Mouse (Mus musculus) megakaryocyte progenitor cell, adult 5-6 weeks (primary cell): ENCODE measurements around the gene Krt25. TPM values are rescaled to one million over a fixed set of nuclear protein-coding genes. Genes with fewer than 3 reads are reported as not detected.

Experiments used
- ATAC-seq: replicated peaks from 2 replicates; pipeline ENCODE4 v1.8.0; 2016; ENCODE audit warnings: mild to moderate bottlenecking, moderate TSS enrichment, inconsistent platforms; ENCODE audit not compliant: poor library complexity
- total RNA-seq, 2 experiments: library from RNA; stranded (forward) in 1 of 2; stranded (reverse) in 1 of 2; fragments of 157-497, 149-512 nt in 1 of 2; fragments of 200-1000 nt in 1 of 2; gene quantifications; 2 replicates each; pipeline versions ENCODE4 v1.2.3 to v1.2.4; 2015 to 2017

Krt25 gene
- not detected in 2 replicates for total RNA-seq (2015)
- not detected in 2 replicates for total RNA-seq (2017)

DNA sequence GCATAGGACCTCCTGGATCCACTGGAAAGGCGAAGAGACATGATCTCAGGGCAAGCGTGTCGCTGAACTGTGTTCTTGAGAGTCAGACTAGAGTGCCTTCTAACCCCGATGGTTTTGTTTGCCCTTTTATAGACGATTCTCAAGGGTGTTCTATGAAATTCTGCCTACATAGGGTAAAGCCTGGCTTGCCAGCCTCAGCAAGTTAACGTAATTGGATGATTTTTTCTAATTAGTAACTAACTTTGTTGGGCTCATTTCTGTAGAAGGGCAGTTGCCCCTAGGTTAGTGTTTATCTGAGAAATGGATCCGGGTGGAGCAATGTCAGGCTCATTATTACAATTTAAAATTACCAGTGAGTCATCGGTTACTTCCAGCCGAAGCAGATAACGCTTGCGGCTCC is at the start of gene Krt25:
Gene Krt25 (minus strand): TSS at position 101 of the 400 bp plus-strand sequence.
- no peak for ATAC-seq

GRCm38 (mm10) chr11:99369853-99370451 is 47.2 kb upstream of the Krt25 start:
- peak; percentile 72 for ATAC-seq

GRCm38 (mm10) chr11:99369229-99369628 is 46.5 kb upstream of the Krt25 start:
- ATAC-seq = no peak

DNA sequence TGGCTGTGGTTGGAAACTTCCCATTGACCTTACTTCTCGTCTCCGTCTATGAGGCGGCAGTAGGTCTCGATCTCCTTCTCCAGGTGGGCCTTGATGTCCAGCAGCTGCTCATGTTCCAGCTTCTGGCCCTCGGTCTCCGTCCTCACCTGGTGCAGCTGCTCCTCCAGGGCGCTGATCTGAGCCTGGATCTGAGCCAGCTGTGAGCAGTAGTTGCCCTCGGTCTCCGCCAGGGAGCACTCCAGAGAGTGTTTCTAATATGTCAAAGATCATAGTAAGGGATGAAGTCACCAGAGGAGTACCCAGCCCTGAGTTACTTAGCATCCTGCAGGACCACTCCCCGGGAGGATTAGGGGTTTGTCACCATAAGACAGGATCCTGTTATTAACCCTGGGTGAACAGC is 44.0 kb upstream of the Krt25 start:
- 0 out of 2 replicates have a peak, but pooled peaks have one; percentile 34 for ATAC-seq

- ATAC-seq = 0 out of 2 replicates have a peak, but pooled peaks have one; percentile 42
Measured at GRCm38 (mm10) chr11:99364412-99364811, 41.7 kb upstream of the Krt25 start.

DNA sequence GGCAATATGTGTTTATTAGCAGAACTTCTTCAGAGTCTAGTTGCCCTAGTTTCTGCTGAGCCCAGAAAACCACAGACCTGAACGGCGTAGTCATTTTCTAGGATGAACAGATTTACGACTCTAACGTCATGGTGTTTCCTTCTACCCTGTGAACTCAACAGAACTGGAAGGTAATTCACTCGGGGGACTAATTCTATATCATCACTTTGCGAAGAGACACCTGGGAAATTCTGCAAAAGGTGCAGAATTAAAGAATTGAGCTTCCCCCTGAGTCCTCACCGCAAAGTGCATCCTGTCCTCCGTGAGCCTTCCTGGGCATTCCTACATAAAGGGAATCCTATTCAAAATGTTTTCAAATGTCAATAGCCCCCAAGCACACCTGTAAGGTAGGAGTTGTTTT is 38.7 kb upstream of the Krt25 start:
- ATAC-seq = no peak

GRCm38 (mm10) chr11:99351004-99351403 is 28.3 kb upstream of the Krt25 start, which contains the start of gene Krt27:
Krt27 (minus strand) TSS chr11:99351104.
- ATAC-seq = no peak

GRCm38 (mm10) chr11:99339299-99339847 is 16.6 kb upstream of the Krt25 start:
- ATAC-seq = no peak

DNA sequence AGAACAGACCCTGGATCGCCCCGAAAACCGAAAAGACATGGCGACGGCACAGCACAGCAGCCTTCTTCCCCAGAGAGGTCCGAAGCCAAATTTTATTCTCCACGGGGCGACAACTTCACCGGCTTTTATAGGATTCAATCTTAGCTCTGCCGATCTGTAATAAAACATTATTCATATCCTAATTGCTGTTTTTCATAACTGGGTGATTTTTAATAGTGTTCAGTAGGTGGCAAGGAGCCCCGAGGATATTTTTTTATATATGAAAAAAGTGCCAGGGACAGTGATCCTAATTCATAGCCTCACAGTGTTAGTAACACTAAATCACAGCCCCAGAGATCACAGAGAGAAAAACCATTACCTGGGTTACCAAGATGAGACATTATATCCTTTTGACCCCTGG is 15.1 kb upstream of the Krt25 start, which contains the start of gene Krt26:
Gene Krt26 (minus strand): TSS at position 101 of the 400 bp plus-strand sequence.
- ATAC-seq = no peak

DNA sequence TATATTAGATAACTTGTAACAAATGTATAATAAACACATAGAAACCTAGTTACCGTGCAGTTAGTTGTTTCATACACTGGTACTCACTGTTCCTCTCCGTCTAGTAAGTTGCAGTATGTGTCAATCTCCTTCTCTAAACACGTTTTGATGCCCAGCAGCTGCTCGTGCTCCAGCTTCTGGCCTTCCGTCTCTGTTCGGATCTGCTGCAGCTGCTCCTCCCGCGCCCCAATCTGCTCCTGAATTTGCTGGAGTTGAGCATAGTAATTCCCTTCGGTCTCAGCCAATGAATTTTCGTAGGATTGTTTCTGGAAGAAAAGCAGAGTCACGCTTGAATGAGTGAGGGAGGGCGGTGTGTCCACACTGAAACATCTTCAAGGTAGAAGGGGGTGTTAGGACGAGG is 10.7 kb upstream of the Krt25 start:
- no peak for ATAC-seq

- no peak for ATAC-seq
Measured at GRCm38 (mm10) chr11:99329655-99330054, 6.9 kb upstream of the Krt25 start.

DNA sequence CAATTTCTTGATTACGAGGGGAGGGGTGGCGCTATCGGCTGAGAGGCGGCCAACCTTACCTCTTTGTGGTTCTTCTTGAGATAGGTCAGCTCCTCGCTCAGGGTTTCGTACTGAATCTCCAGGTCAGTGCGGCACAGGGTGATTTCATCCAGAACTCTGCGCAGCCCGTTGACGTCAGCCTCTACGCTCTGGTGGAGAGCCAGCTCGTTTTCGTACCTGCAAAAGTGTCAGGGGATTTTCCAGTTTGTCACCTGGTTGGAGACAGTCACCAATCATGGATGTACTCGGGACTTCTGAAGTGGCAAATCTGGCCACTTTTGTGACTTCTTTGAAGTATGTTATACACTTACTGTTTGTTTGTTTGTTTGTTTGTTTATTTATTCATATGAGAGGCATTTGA is 1.7 kb downstream of the Krt25 start:
- ATAC-seq = no peak

DNA sequence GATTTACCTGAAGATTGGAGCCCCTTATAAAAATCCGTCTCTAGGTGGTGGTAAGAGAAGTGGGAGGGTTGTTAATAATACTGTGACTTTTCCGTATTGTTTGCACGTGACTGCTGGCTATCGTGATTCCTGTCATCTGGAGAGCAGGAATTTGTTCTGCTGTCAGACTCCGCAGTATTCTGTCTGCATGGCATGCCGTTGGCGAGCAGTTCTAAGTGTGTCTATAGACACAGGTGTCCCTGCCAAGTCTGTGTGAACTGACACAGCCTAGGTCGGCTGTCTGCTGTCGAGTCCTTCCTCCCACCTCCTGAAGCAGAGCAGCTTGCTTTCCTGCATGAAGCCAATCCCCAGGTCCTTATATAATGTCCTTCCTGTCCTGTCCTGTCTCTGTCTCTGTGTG is 3.6 kb downstream of the Krt25 start:
- no peak for ATAC-seq

- no peak for ATAC-seq
Measured at GRCm38 (mm10) chr11:99316543-99316942, 6.2 kb downstream of the Krt25 start.

DNA sequence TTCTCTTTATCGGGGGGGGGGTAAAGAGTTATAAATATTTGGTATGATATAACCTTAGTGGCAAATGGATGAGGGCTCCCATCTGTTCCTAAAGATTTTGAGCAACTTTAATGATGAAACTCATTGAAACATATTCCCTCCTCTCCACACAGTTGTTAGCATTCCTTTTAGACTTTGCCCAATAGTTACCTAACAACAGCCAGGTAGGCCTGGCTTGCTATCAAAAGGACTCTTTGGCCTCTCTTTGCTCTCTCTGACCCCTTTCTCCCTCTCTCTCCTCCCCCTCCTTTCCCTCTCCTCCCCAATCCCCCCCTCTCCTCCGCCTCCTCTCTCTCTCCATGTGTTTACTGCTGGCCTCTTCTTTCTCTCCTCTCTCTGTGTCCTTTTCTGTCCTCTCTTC is 8.2 kb downstream of the Krt25 start:
- ATAC-seq = no peak

DNA sequence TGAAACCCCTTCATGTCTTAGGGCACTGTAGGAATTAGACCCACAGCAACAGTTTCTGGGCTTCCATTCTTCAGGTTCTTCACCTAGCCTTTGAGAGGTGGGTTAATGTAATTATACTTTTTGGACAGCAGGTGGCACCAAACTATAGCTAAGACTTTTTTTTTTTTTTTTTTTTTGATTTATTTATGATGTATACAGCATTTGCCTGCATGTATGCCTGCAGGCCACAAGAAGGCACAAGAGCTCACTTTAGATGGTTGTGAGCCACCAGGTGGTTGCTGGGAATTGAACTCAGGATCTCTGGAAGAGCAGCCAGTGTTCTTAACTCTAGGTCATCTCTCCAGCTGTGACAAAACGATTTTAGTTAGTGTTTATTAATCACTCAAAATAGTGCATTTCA is 11.9 kb downstream of the Krt25 start:
- peak; percentile 78 for ATAC-seq

DNA sequence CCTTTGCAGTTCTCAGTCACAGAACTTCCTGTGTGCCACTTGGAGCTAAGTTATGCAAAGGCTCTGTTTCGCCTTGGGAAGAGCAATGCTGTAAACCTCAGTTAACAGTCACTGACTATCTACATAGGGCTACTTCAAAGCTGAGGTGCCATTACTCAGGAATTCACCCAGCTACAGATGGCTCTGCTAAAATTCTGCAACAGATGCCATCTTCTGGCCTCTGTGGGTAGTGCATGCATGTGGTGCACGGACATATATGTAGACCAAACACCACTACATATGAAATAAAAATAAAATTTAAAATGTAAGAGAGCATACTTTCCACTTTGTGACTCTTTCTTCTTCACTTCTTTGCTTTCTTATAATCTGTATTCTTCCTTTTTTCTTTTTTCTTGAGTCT is 15.2 kb downstream of the Krt25 start:
- ATAC-seq = peak; percentile 82

DNA sequence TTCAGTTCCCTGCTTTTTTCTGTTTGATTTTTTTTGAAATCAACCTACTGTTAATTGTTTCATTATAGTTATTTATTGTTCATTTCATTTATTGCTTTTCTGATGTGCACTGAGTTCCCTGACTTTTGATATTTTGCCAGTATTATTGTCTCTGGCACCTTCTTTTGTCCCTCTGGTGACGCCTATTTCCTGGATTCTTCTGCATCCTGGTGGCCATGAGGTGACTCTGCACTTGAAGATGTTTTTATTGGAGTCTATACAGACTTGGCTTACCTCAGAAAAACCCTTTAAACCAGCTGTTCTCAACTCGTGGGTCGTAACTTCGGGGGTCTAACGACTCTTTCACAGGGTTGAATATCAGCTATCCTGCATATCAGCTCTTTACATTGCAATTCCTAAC is 27.7 kb downstream of the Krt25 start:
- ATAC-seq = no peak

DNA sequence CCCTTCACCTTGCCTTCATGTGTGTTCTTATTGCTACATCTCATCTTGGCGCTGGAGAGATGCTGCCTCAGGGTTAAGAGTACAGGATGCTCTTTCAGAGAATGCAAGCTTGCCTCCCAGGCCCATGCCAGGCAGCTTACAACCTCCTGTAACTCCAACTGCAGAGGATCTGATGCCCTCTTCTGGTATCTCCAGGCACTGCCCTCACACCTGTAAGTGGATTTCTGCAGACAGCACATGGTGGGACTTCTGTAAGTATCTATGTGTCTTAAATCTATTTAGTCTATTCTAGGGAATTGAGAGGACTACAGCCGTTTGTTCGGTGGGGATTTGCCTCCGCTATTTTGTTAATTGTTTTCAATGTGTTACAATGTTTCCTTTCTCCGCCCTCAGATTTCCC is 29.9 kb downstream of the Krt25 start:
- peak; percentile 57 for ATAC-seq

- ATAC-seq = no peak
Measured at GRCm38 (mm10) chr11:99284833-99285312, 37.9 kb downstream of the Krt25 start, which contains the start of gene Krt24. Krt24 (minus strand) TSS chr11:99285262.

GRCm38 (mm10) chr11:99284011-99284410 is 38.7 kb downstream of the Krt25 start:
- no peak for ATAC-seq

DNA sequence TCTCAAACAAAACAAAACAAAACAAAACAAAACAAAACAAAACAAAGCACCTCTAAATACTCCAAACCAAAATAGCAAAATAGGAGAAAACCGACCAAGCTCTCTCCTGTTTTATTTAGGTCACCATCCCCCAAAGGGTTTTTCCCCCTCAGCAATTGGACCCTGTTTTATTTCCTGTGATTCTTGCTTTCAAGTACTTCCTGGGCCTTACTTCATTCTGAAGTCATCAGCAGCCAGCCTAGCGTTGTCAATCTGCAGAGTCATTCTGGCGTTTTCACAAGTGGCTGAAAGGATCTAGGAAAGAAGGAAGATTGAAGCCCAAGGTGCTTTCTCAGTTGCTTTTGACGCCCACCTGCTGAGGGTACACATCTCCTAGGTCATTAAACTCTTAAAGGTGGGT is 39.4 kb downstream of the Krt25 start:
- no peak for ATAC-seq

DNA sequence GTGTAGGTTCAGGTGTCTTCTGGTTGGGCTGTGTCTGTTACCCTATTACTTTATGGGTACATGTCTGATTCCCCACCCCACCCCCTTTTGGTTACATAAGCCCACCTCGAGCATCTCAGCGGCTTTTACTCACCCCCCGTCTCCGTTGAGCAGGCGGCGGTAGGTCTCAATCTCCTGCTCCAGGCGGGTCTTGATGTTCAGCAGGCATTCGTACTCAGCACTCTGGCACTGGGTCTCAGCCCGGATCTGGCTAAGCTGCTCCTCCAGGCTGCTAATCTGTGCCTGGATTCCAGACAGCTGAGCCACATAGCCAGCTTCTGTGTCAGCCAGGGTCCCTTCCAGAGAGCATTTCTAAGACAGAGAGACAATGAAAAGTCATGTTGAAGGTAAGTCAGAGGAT is 41.6 kb downstream of the Krt25 start:
- no peak for ATAC-seq
